Mouse (Mus musculus) CH12.LX (cell line): ENCODE measurements around the gene Slc28a1. TPM values are rescaled to one million over a fixed set of nuclear protein-coding genes. Genes with fewer than 3 reads are reported as not detected.

Experiments used
- DNase-seq: peaks from one replicate; pipeline ENCODE4 v3.0.0-alpha.2; 2013; ENCODE audit errors: extremely low read depth
- H3K27ac ChIP-seq: 2 replicates; pipeline ENCODE4 v1.5.1; 2012; ENCODE audit warnings: low read depth, mild to moderate bottlenecking, control low read depth, moderate library complexity; ENCODE audit not compliant: insufficient read depth
- H3K27me3 ChIP-seq: replicated peaks from 2 replicates; pipeline ENCODE3; 2012; ENCODE audit warnings: inconsistent platforms
- H3K36me3 ChIP-seq, 2 experiments: replicated peaks in 1 of 2; 2 replicates each; pipeline versions ENCODE3 to v1.6.1; 2012; ENCODE audit warnings: inconsistent platforms in 1 of 2, low read length in 1 of 2, mild to moderate bottlenecking in 1 of 2, mixed read lengths in 1 of 2, moderate library complexity in 1 of 2; ENCODE audit not compliant: control insufficient read depth in 1 of 2, insufficient read depth in 1 of 2
- H3K4me1 ChIP-seq, 2 experiments: 2 replicates each; pipeline ENCODE4 v1.6.1; 2012; ENCODE audit warnings: inconsistent platforms in 1 of 2, moderate library complexity in 1 of 2; ENCODE audit not compliant: insufficient read depth in 2 of 2, control insufficient read depth in 1 of 2
- H3K4me2 ChIP-seq: 2 replicates; pipeline ENCODE4 v1.6.1; 2012; ENCODE audit warnings: low read depth, mild to moderate bottlenecking, control low read depth; ENCODE audit not compliant: poor library complexity, insufficient read depth, severe bottlenecking
- H3K4me3 ChIP-seq, 3 experiments: fragments of 150-350 bp in 1 of 3; sonication (generic) in 1 of 3; replicated peaks in 1 of 3; 2 replicates each; pipeline versions ENCODE3 to v1.5.1; 2011 to 2012; ENCODE audit warnings: low read depth in 2 of 3, low read length in 2 of 3, mild to moderate bottlenecking in 2 of 3, moderate library complexity in 2 of 3, control low read depth in 1 of 3, improper control_type of control experiment in 1 of 3, inconsistent platforms in 1 of 3, mixed read lengths in 1 of 3; ENCODE audit not compliant: poor library complexity in 1 of 3
- H3K79me2 ChIP-seq: replicated peaks from 2 replicates; pipeline ENCODE4 v1.6.1; 2012; ENCODE audit warnings: mild to moderate bottlenecking, moderate library complexity; ENCODE audit not compliant: control insufficient read depth, poor library complexity, insufficient read depth, severe bottlenecking; ENCODE audit errors: extremely low read depth
- H3K9ac ChIP-seq: 2 replicates; pipeline ENCODE4 v1.6.1; 2012; ENCODE audit warnings: low read depth, mild to moderate bottlenecking, control low read depth, moderate library complexity; ENCODE audit not compliant: insufficient read depth
- H3K9me3 ChIP-seq: replicated peaks from 2 replicates; pipeline ENCODE3; 2012; ENCODE audit warnings: low read length, inconsistent platforms, mixed read lengths
- BHLHE40 ChIP-seq: IDR thresholded peaks from 2 replicates; pipeline ENCODE4 v1.6.1; 2011; ENCODE audit warnings: mild to moderate bottlenecking, low read depth, low read length, improper control_type of control experiment
- CHD2 ChIP-seq: IDR thresholded peaks from 2 replicates; pipeline ENCODE4 v1.6.1; 2011; ENCODE audit warnings: low read length, improper control_type of control experiment
- CTCF ChIP-seq, 2 experiments: IDR thresholded peaks in 1 of 2; conservative IDR thresholded peaks in 1 of 2; 2 replicates each; pipeline ENCODE4 v1.5.1; 2011 to 2012; ENCODE audit warnings: low read depth in 2 of 2, low read length in 2 of 2, improper control_type of control experiment in 1 of 2, inconsistent platforms in 1 of 2, mild to moderate bottlenecking in 1 of 2, moderate library complexity in 1 of 2
- ELF1 ChIP-seq: IDR thresholded peaks from 2 replicates; pipeline ENCODE4 v1.6.1; 2014; ENCODE audit warnings: low read depth, mild to moderate bottlenecking, inconsistent platforms, low read length, improper control_type of control experiment
- EP300 ChIP-seq: IDR thresholded peaks from 2 replicates; pipeline ENCODE4 v1.6.1; 2011; ENCODE audit warnings: low read length, improper control_type of control experiment
- IRF4 ChIP-seq: IDR thresholded peaks from 2 replicates; pipeline ENCODE4 v1.6.1; 2014; ENCODE audit warnings: low read depth, mild to moderate bottlenecking, inconsistent platforms, low read length, improper control_type of control experiment
- JUN ChIP-seq: IDR thresholded peaks from 2 replicates; pipeline ENCODE4 v1.6.1; 2011; ENCODE audit warnings: low read depth, mild to moderate bottlenecking, low read length, improper control_type of control experiment, moderate library complexity; ENCODE audit not compliant: insufficient read depth
- JUND ChIP-seq: conservative IDR thresholded peaks from 2 replicates; pipeline ENCODE4 v1.6.1; 2011; ENCODE audit warnings: low read depth, low read length, improper control_type of control experiment
- MAFK ChIP-seq: IDR thresholded peaks from 2 replicates; pipeline ENCODE4 v1.6.1; 2011; ENCODE audit warnings: low read length, improper control_type of control experiment; ENCODE audit not compliant: insufficient replicate concordance
- MAX ChIP-seq: IDR thresholded peaks from 2 replicates; pipeline ENCODE4 v1.6.1; 2011; ENCODE audit warnings: low read length, improper control_type of control experiment
- MAZ ChIP-seq: IDR thresholded peaks from 2 replicates; pipeline ENCODE4 v1.6.1; 2012; ENCODE audit warnings: low read depth, mild to moderate bottlenecking, inconsistent platforms, low read length, improper control_type of control experiment, moderate library complexity
- MXI1 ChIP-seq: IDR thresholded peaks from 2 replicates; pipeline ENCODE4 v1.6.1; 2011; ENCODE audit warnings: mild to moderate bottlenecking, low read depth, low read length, improper control_type of control experiment
- MYC ChIP-seq: IDR thresholded peaks from 2 replicates; pipeline ENCODE4 v1.6.1; 2011; ENCODE audit warnings: low read depth, mild to moderate bottlenecking, improper control_type of control experiment, low read length
- NRF1 ChIP-seq: IDR thresholded peaks from 2 replicates; pipeline ENCODE4 v1.6.1; 2014; ENCODE audit warnings: low read depth, mild to moderate bottlenecking, inconsistent platforms, low read length, improper control_type of control experiment, moderate library complexity
- POLR2A ChIP-seq: IDR thresholded peaks from 2 replicates; pipeline ENCODE4 v1.6.1; 2011; ENCODE audit warnings: low read depth, mild to moderate bottlenecking, improper control_type of control experiment, low read length
- RAD21 ChIP-seq: IDR thresholded peaks from 2 replicates; pipeline ENCODE4 v1.6.1; 2011; ENCODE audit warnings: low read depth, mild to moderate bottlenecking, low read length, improper control_type of control experiment, moderate library complexity
- RCOR1 ChIP-seq: conservative IDR thresholded peaks from 2 replicates; pipeline ENCODE4 v1.6.1; 2012; ENCODE audit warnings: low read depth, mild to moderate bottlenecking, inconsistent platforms, low read length, improper control_type of control experiment
- SIN3A ChIP-seq: IDR thresholded peaks from 2 replicates; pipeline ENCODE4 v1.6.1; 2012; ENCODE audit warnings: low read length, improper control_type of control experiment, inconsistent platforms
- SMC3 ChIP-seq: IDR thresholded peaks from 2 replicates; pipeline ENCODE4 v1.6.1; 2011; ENCODE audit warnings: low read depth, low read length, improper control_type of control experiment
- TCF12 ChIP-seq: IDR thresholded peaks from 2 replicates; pipeline ENCODE4 v1.6.1; 2014; ENCODE audit warnings: low read depth, mild to moderate bottlenecking, inconsistent platforms, low read length, improper control_type of control experiment
- UBTF ChIP-seq: IDR thresholded peaks from 2 replicates; pipeline ENCODE4 v1.6.1; 2012; ENCODE audit warnings: low read depth, mild to moderate bottlenecking, inconsistent platforms, low read length, improper control_type of control experiment, moderate library complexity
- USF1 ChIP-seq: IDR thresholded peaks from 2 replicates; pipeline ENCODE4 v1.6.1; 2014; ENCODE audit warnings: low read depth, mild to moderate bottlenecking, inconsistent platforms, low read length, improper control_type of control experiment
- ZNF384 ChIP-seq: IDR thresholded peaks from 2 replicates; pipeline ENCODE4 v1.6.1; 2012; ENCODE audit warnings: low read depth, low read length, improper control_type of control experiment, inconsistent platforms
- dilution Hi-C: fragments of 300-500 bp; cut with MboI; formaldehyde crosslinking; loops from 2 replicates; pipeline ENCODE4 v1.14.3; 2020; ENCODE audit warnings: low sequenced_read_pairs; ENCODE audit not compliant: extremely low pct_unique_long_range_greater_than_20kb, extremely low pct_ligation_motif_present
- in situ Hi-C: fragments of 300-500 bp; cut with MboI; formaldehyde crosslinking; loops from 3 replicates; pipeline ENCODE4 v1.14.3; 2019; ENCODE audit warnings: low sequenced_read_pairs, low pct_ligation_motif_present, low pct_unique_long_range_greater_than_20kb, mixed read lengths
- polyA plus RNA-seq: library from polyadenylated mRNA; unstranded; fragments of >175 nt; gene quantifications from 2 replicates; pipeline ENCODE4 v1.2.1, GENCODE M21; 2012; ENCODE audit warnings: low read depth; ENCODE audit not compliant: insufficient read length
- total RNA-seq, 2 experiments: library from RNA; depleted of rRNA; stranded (reverse); fragments of 300-350 nt in 1 of 2; fragments of >200 nt in 1 of 2; gene quantifications; 2 replicates each; pipeline ENCODE4 v1.2.3; 2012 to 2014

The Slc28a1 gene
- total and polyA plus RNA-seq, 3 experiments = 0.04 to 0.13 TPM; not detected in 1

DNA sequence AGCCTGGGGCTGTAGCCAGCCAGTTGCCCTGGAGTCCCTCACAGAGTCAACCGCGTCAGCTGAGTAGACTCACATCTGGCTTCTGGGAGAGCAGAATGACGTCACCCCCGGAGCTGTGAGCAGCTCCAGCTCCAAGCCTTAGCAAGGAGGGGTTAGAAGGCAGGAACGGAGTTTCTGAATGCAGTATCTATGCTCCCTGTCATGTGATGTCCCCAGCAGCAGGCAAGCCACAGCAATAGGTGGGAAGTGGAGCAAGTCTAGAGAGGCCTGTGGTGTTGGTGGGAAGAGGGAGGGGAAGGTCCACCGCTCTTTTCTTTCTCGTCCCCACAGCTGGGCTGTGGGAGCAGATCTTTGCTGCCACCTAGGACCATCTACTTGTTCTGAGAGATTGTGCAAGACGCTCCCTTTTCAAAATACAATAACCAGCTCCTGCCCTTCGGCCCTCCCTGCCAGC, 20.0 kb downstream of the Slc28a1 start:
- no peak overlapping the region for H3K9ac ChIP-seq

DNA sequence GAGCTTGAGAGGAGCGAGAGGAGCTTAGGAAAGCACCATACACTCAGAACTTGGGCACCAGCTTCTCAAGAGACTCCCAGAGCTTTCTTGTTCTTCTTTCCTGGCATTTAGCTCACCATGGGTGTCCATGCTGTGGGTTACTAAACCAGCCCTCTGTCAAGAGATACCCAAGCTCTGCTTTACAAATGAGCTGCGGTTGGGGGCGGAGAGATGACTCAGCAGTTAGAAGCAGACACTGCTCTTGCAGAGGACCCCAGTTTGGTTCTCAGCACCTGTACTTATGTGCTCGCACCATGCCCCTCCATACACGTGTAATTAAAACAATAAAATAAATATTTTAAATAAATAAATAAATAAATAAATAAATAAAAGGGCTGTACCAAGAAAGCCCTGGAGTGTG, 22.7 kb downstream of the Slc28a1 start:
- TF ChIP-seq IRF4 (no peak), BHLHE40 (no peak), SIN3A (no peak), ZNF384 (no peak), MAFK (0 out of 2 replicates have a peak, but pooled peaks have one; percentile 13), MYC (no peak), TCF12 (no peak)
- TF ChIP-seq, all 38 proteins: peak for 1
- Histone ChIP-seq H3K4me2 (no peak overlapping the region), H3K27me3 (no peaks in the 10 kb centered on the region), H3K4me1 (peaks cover 2 to 4% of the 10 kb centered on the region in 2 experiments; a peak in 3 of 4 replicates), H3K9ac (no peak overlapping the region), H3K36me3 (no peaks in the 10 kb centered on the region), H3K79me2 (no peaks in the 10 kb centered on the region), H3K9me3 (no peaks in the 10 kb centered on the region), H3K27ac (no peak overlapping the region), H3K4me3 (no peak overlapping the region)
- in situ Hi-C loops (no loop called here), dilution Hi-C loops (no loop called here)
- no peak for DNase-seq

More for the DNA sequence above, 20.0 kb downstream of the Slc28a1 start:
- H3K4me3 ChIP-seq = no peak overlapping the region
- dilution Hi-C loops = no loop called here
- H3K79me2 ChIP-seq = no peaks in the 10 kb centered on the region
- DNase-seq = no peak
- no peak overlapping the region for H3K27ac ChIP-seq
- peaks cover 2 to 7% of the 10 kb centered on the region in 2 experiments; a peak in 3 of 4 replicates for H3K4me1 ChIP-seq
- in situ Hi-C loops = no loop called here
- TF ChIP-seq ZNF384 = no peak
- TF ChIP-seq JUND = peak; percentile 48
- no peak for TF ChIP-seq MYC
- no peak for TF ChIP-seq MXI1
- peak; percentile 18 for TF ChIP-seq RAD21
- no peak for TF ChIP-seq POLR2A
- no peak for TF ChIP-seq MAZ
- peak in 1 of 2 experiments; percentile 27; a peak in 2 of 4 replicates for TF ChIP-seq CTCF (conservative IDR thresholded peaks at IDR 0.05 in 1 of 2, IDR thresholded peaks at IDR 0.05 in 1 of 2; ENCODE audit: low read depth in 2 of 2, low read length in 2 of 2)
- no peak for TF ChIP-seq USF1
- 0 out of 2 replicates have a peak, but pooled peaks have one; percentile 1 for TF ChIP-seq SMC3
- no peak for TF ChIP-seq CHD2
- TF ChIP-seq ELF1 = no peak
- TF ChIP-seq RCOR1 = no peak
- no peak for TF ChIP-seq UBTF
- no peak for TF ChIP-seq MAX
- no peak for TF ChIP-seq IRF4
- TF ChIP-seq TCF12 = no peak
- TF ChIP-seq JUN = peak; percentile 41; the same call in 1 of the 2 replicates
- TF ChIP-seq EP300 = no peak
- TF ChIP-seq NRF1 = no peak
- TF ChIP-seq, all 38 proteins: peak for 5
- Histone ChIP-seq H3K9me3 (no peaks in the 10 kb centered on the region), H3K36me3 (no peaks in the 10 kb centered on the region), H3K27me3 (no peaks in the 10 kb centered on the region), H3K4me2 (no peak overlapping the region)
